Mouse (Mus musculus) megakaryocyte-erythroid progenitor cell, adult 5-6 weeks (primary cell): Measurements from ENCODE around the gene Cyp20a1. TPM values are rescaled to one million over a fixed set of nuclear protein-coding genes. Genes with fewer than 3 reads are reported as not detected.
A peak's percentile ranks its signal among the peaks of the same experiment; 100 is the strongest.

ENCODE experiments used
- ATAC-seq: replicated peaks from 2 replicates; pipeline ENCODE4 v1.8.0; 2016; ENCODE audit warnings: mild to moderate bottlenecking, inconsistent platforms; ENCODE audit not compliant: severe bottlenecking, poor library complexity, low FRiP score, low TSS enrichment
- total RNA-seq, 2 experiments: library from RNA; stranded (forward) in 1 of 2; stranded (reverse) in 1 of 2; fragments of 200-1000, 215-1000 nt in 1 of 2; fragments of >200 nt in 1 of 2; fragmentation: Nextera tagmentation in 1 of 2; gene quantifications; 2 replicates each; pipeline ENCODE4 v1.2.3; 2014 to 2017

Cyp20a1 gene
- total RNA-seq (2014; fragmentation: Nextera tagmentation) (14.2 and 16.3 TPM in 2 replicates), total RNA-seq (2017) (29.1 and 37.1 TPM in 2 replicates)

GRCm38 (mm10) chr1:60342808-60343629 is at the start of gene Cyp20a1:
Gene Cyp20a1 (plus strand): TSS chr1:60343323.
- ATAC-seq: peak; percentile 99

GRCm38 (mm10) chr1:60293921-60294320 is 49.2 kb upstream of the Cyp20a1 start:
- no peak for ATAC-seq

DNA sequence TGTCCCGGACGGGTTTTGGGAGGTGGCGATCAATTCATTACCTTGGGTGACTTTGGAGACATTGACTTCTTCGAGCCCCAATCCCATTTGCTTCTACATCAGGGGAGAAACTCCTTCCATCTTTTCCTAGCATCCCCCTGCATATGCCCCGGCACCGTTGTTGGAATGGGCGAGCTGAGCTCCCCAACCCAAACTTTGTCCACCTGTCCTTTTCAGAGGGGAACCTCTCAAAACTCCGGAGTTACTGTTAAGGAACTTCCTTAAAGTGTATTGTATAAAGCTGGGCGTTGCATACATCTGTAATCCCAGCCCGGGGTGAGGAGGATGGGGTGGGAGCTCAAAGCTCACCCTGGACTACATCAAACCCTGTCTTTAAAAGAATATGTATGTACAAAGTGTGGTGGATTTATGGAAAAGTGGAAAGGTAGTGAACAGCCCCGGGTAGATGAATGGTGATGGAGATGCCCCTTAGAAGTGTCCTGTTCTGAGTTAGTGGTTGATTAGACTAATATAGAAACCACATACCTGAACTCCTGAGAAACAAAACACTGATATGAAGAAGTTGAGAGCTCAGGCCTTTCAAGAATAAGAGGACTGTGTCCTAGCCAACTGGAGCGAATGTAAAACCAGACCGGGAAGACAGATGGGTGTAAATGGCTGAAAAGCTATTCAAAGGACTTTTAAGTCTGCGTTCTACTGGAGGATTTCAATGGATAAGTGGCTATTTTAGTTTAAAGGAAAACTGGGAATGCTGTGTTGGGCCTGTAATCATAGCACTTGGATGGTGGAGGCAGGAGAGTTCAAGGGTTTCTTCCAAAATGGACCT is 720 bp downstream of the Cyp20a1 start:
- ATAC-seq: no peak

DNA sequence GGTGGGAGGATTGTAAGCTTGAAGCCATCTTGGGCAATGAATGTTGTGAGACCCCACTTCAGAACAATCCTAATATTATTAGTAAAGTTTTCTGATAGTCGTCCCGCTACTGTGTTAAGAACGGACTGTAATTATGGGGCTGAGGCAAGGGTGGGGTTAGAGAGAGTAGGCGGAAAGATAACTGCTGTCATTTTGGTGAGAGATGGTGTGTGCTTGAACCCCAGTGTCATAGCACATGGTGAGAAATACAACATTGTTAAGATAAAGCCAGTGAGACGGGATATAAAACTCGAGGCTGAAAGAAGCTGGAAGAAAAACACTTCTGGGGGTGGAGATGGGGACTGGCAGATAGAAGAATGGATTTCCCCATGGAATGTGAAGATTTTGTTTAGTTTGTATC is 1.5 kb downstream of the Cyp20a1 start:
- ATAC-seq: no peak

- no peak for ATAC-seq
Measured at GRCm38 (mm10) chr1:60345712-60346111, 2.6 kb downstream of the Cyp20a1 start.

DNA sequence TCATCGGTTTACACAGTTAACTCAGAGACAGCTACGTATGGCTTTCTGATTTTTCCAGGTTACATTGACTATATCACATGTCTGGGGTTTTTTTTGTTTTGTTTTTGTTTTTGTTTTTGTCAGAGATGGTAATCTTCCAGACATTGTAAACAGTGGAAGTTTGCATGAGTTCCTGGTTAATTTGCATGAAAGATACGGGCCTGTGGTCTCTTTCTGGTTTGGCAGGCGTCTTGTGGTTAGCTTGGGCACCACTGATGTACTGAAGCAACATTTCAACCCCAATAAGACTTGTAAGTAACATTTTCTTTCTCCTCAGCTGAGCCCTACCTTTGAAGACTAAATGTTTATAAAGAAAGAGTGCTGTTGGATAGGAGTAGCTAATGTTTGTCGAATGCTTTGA is 9.7 kb downstream of the Cyp20a1 start:
- no peak for ATAC-seq

DNA sequence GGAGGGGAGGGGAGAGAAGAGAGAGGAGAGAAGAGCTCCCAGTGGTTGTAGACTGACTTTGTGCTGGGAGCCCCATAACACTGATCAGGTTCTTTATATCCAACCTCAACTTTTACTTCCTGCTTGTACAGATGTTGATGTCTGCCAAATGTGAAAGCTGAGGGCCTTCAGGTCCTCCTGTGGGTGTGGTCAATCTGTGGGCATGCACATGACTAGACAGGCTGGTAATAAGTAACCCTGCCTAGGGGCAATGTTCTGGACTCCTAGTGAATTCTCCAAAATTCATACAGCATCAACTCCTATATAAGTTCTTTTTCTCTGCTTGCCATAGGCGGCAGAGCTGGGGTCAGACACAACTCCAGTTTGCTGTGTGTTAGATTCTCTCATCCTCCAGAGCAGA is 18.5 kb downstream of the Cyp20a1 start:
- ATAC-seq: no peak

- no peak for ATAC-seq
Measured at GRCm38 (mm10) chr1:60376556-60376955, 33.4 kb downstream of the Cyp20a1 start.

- no peak for ATAC-seq
Measured at GRCm38 (mm10) chr1:60381910-60382309, 38.8 kb downstream of the Cyp20a1 start.

- no peak for ATAC-seq
Measured at GRCm38 (mm10) chr1:60404848-60405247, 61.7 kb downstream of the Cyp20a1 start.

- ATAC-seq: peak; percentile 23
Measured at GRCm38 (mm10) chr1:60408501-60409167, 65.5 kb downstream of the Cyp20a1 start.

DNA sequence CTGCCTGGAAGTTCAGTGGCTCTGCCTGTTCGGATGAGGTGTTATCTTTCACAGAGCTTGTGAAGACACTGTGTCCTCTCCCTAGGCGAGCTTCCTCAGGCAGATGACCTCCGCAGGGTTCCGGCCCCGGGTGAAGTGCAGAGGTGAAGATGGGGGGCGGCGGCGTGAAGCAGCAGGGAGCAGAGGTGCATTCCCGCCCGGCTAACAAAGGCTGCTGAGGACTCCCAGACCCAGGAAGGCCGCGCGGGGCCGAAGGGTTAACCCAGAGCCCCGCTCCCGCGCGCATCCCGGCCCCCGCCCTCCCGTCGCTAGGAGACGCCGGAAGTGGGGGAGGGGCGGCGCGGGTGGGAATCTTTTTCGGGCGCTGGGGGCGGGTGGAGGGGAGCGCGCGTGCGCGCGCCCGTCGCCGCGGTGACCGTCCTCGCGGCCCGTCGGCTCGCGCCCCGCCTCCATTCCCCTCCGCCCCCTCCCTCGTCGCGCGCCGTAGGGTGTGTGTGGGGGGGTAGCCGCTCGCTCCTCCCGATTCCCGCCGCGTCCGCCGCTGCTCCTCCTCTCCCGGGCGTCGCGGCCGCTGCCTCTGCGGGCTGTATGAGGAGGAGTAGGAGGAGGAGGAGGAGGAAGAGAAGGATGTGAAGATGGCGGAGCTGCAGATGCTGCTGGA is 66.2 kb downstream of the Cyp20a1 start, which contains the start of gene Abi2:
Gene Abi2, plus strand, starts transcription at position 452 of the 661 bp plus-strand sequence.
- ATAC-seq: peak; percentile 72

- ATAC-seq: peak; percentile 32; the same call in 1 of the 2 replicates
Measured at GRCm38 (mm10) chr1:60409928-60410817, 67.0 kb downstream of the Cyp20a1 start.

- ATAC-seq: no peak
Measured at GRCm38 (mm10) chr1:60416724-60417123, 73.6 kb downstream of the Cyp20a1 start.

DNA sequence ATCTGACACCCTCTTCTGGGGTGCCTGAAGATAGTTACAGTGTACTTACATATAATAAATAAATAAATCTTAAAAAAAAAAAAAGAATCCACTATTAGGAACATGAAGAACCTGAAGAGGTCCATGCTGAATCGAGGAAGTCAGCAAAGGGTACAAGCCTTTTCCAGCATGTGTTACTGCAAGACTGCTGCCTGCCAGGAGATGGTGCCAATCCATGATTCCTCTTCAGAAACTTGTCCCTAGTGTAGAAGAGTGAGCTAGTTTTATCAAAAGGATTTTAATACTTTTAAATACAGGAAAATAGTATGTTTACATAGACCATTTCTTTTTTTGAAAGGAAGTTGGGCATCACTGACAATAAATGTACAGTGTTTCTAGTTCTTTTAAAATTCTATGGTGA is 80.8 kb downstream of the Cyp20a1 start:
- no peak for ATAC-seq

GRCm38 (mm10) chr1:60428341-60428740 is 85.2 kb downstream of the Cyp20a1 start:
- ATAC-seq: no peak

- peak; percentile 97 for ATAC-seq
Measured at GRCm38 (mm10) chr1:60428932-60429331, 85.8 kb downstream of the Cyp20a1 start.

DNA sequence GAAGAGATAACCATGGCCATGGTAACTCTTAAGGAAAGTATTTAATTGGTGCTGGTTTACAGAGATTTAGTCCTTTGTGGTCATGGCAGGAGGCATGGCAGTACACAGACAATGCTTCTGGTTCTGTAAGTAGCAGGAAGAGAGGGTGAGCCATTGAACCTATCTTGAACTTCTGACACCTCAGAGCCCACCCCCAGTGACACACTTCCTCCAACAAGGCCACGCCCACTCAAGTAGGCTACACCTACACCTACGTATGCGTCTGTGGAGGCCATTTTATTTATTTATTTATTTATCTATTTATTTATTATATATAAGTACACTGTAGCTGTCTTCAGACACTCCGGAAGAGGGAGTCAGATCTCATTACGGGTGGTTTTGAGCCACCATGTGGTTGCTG is 88.4 kb downstream of the Cyp20a1 start:
- ATAC-seq: no peak
